In the genomic region with DNA sequence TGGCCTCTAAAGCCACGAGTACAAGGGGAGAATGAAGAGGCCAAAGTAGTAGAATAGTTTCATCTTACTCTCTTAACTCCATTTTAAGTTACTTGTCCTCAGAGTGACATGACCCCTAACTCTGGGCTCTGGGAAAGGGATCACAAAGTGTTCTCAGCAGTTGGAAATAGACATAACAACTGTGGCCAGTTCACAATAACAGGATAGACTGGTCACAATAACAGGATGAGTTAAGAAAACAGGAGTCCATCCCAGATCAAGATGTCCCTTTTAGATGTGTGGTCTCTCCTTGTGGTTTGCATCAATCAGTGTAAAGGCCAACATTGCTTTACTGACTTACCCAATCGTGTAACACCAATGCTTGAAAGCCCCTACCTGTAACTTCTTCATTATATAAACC, we compare ENCODE assay signal across 19 mouse cellular contexts.
"Had no signal": no experiment of that assay in that cellular context is flagged by ENCODE, and none has a peak within 500 bp of the region (broad histone marks: within the 10 kb centered on the region; RNA-seq: fewer than 3 reads in every experiment).

No protein-coding gene starts in this region.

- H3K9ac ChIP-seq: kidney, embryonic 15.5 days; limb, embryonic 13.5 days; liver, embryonic 14.5 days; liver, postnatal 0 days; lung, embryonic 14.5 days; midbrain, embryonic 12.5 days; midbrain, embryonic 15.5 days; neural tube, embryonic 12.5 days; neural tube, embryonic 15.5 days had no signal

- H3K9me3 ChIP-seq: kidney, embryonic 15.5 days; limb, embryonic 10.5 days; limb, embryonic 13.5 days; midbrain, embryonic 12.5 days; midbrain, embryonic 15.5 days; neural tube, embryonic 12.5 days; neural tube, embryonic 15.5 days had no signal

- H3K4me3 ChIP-seq: kidney, embryonic 15.5 days; layer of hippocampus, adult 2 months; limb, embryonic 10.5 days; limb, embryonic 13.5 days; midbrain, embryonic 12.5 days; midbrain, embryonic 15.5 days; neural tube, embryonic 12.5 days; neural tube, embryonic 15.5 days had no signal

- DNase-seq: kidney, postnatal 25 days; layer of hippocampus, adult 9-11 months; liver; liver, postnatal 0 days; lung, embryonic 14.5 days; thymus, adult 2 months; thymus, postnatal 14 days; thymus, postnatal 4 days had no signal

- H3K36me3 ChIP-seq: kidney, embryonic 15.5 days; limb, embryonic 10.5 days; limb, embryonic 13.5 days; midbrain, embryonic 12.5 days; midbrain, embryonic 15.5 days; neural tube, embryonic 12.5 days; neural tube, embryonic 15.5 days had no signal

- H3K27me3 ChIP-seq: kidney, embryonic 15.5 days; limb, embryonic 13.5 days; midbrain, embryonic 12.5 days; midbrain, embryonic 15.5 days; neural tube, embryonic 12.5 days; neural tube, embryonic 15.5 days had no signal

- H3K27ac ChIP-seq: kidney, embryonic 15.5 days; layer of hippocampus, adult 2 months; limb, embryonic 10.5 days; limb, embryonic 13.5 days; liver, embryonic 14.5 days; macrophage; midbrain, embryonic 12.5 days; midbrain, embryonic 15.5 days; neural tube, embryonic 12.5 days; neural tube, embryonic 15.5 days; stomach, postnatal 0 days had no signal

- H3K4me1 ChIP-seq: kidney, embryonic 15.5 days; limb, embryonic 10.5 days; limb, embryonic 13.5 days; midbrain, embryonic 12.5 days; midbrain, embryonic 15.5 days; neural tube, embryonic 12.5 days; neural tube, embryonic 15.5 days had no signal
